Mouse (Mus musculus) hindbrain, postnatal 0 days (tissue): ENCODE results near the gene Plekhb2. TPM values are rescaled to one million over a fixed set of nuclear protein-coding genes. Genes with fewer than 3 reads are reported as not detected.

Experiments used
- ATAC-seq: fragments of 200-750 bp; cut with Nextera tagmentation; 2 replicates; pipeline ENCODE4 v1.8.0; 2017; ENCODE audit warnings: mild to moderate bottlenecking, moderate TSS enrichment, moderate library complexity
- DNase-seq: peaks from one replicate; pipeline ENCODE4 v3.0.0-alpha.2; 2015; ENCODE audit warnings: low spot score
- H3K27ac ChIP-seq: fragments of 300-500 bp; sonication (generic); 2 replicates; pipeline ENCODE4 v1.5.1; 2014; ENCODE audit warnings: mild to moderate bottlenecking
- H3K27me3 ChIP-seq: fragments of 300-500 bp; sonication (generic); 2 replicates; pipeline ENCODE4 v1.6.1; 2014; ENCODE audit warnings: low read length, mixed read lengths; ENCODE audit not compliant: insufficient read depth
- H3K36me3 ChIP-seq: fragments of 300-500 bp; sonication (generic); 2 replicates; pipeline ENCODE4 v1.6.1; 2014; ENCODE audit warnings: low read length, mixed read lengths; ENCODE audit not compliant: insufficient read depth
- H3K4me1 ChIP-seq: fragments of 300-500 bp; sonication (generic); 2 replicates; pipeline ENCODE4 v1.6.1; 2014; ENCODE audit warnings: antibody characterized with exemption, low read length, mixed read lengths; ENCODE audit not compliant: insufficient read depth
- H3K4me2 ChIP-seq: fragments of 300-500 bp; sonication (generic); 2 replicates; pipeline ENCODE4 v1.6.1; 2014; ENCODE audit warnings: low read depth, mild to moderate bottlenecking, low read length, moderate library complexity, mixed read lengths
- H3K4me3 ChIP-seq: fragments of 300-500 bp; sonication (generic); 2 replicates; pipeline ENCODE4 v1.5.1; 2014; ENCODE audit warnings: low read length
- H3K9ac ChIP-seq: fragments of 300-500 bp; sonication (generic); replicated peaks from 2 replicates; pipeline ENCODE4 v1.6.1; 2014; ENCODE audit warnings: mild to moderate bottlenecking, low read length, moderate library complexity, mixed read lengths
- H3K9me3 ChIP-seq: fragments of 300-500 bp; sonication (generic); 2 replicates; pipeline ENCODE4 v1.6.1; 2016; ENCODE audit warnings: low read length, mixed read lengths
- CTCF ChIP-seq: IDR thresholded peaks from 2 replicates; pipeline ENCODE4 v1.5.1; 2016; ENCODE audit warnings: antibody characterized with exemption, control low read depth, low read depth
- WGBS: fragments of 180-500 bp; shearing (Covaris S2); extraction: QIAGEN DNeasy Blood & Tissue Kit; methylation state at CpG from one replicate; pipeline ENCODE4 v1.1.7; 2014; 5-methylcytosine and 5-hydroxymethylcytosine counted together
- polyA plus RNA-seq: library from polyadenylated mRNA; unstranded; fragments of >200 nt; fragmentation: Nextera tagmentation; extraction: Ambion mirVana; gene quantifications from 2 replicates; pipeline ENCODE4 v1.2.1, GENCODE M21; 2015
- total RNA-seq: library from RNA; depleted of rRNA; stranded (reverse); fragments of >200 nt; gene quantifications from 2 replicates; pipeline ENCODE4 v1.2.3, GENCODE M21; 2014; rRNA removed

Plekhb2 gene
- total and polyA plus RNA-seq, 2 experiments from 2014 or later: 104 to 117 TPM

DNA sequence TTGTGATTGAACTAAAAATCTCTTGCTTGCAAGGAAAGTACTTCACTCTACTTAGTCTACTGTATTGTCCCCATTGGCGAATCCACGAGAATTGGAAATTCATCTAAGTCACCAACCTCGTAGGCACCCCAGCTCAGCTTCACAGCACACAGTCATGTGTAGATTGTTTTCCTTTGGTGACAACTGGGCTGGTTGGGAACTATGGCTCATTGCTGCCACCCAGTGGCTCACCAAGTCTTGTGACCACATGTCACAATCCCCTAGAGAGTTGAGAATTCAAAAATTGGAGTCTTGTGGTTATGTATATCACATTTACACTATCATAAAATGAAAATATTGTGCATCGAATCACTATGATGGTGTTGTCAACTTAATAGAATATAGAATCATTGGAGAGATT, 47.1 kb downstream of the Plekhb2 start:
- Histone ChIP-seq H3K4me2 (no peak overlapping the region), H3K4me1 (no peaks in the 10 kb centered on the region), H3K27ac (no peak overlapping the region), H3K9me3 (no peaks in the 10 kb centered on the region), H3K4me3 (no peak overlapping the region), H3K9ac (no peak overlapping the region), H3K36me3 (no peaks in the 10 kb centered on the region), H3K27me3 (no peaks in the 10 kb centered on the region)
- WGBS: 56% methylated on average over 4 of the region's 4 CpGs
- DNase-seq (peak; percentile 77), ATAC-seq (no peak)
- TF ChIP-seq CTCF: peak; percentile 75

DNA sequence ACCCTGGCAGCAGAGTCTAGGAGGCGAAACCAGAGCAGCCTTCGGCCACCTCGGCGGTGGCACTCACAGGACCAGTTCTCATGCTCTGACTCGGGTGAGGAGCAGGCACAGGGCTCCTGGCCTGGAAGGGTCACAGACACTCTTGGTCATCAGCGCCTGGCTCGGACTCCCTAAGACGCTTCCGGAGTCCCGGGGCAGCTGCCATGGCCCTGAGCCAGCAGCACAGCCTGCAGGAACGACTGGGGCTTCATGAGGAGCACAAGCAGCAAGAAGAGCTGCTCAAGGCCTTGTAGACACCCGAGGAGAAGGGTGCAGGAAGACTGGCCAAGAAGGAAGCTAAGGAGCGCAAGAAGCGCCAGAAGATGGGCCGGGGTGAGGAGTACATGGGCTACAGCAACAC, 78.9 kb downstream of the Plekhb2 start:
- H3K9me3 ChIP-seq: peaks cover 9% of the 10 kb centered on the region; the same call in 1 of the 2 replicates
- no peaks in the 10 kb centered on the region for H3K27me3 ChIP-seq
- DNase-seq (no peak), ATAC-seq (no peak)
- no peak overlapping the region for H3K27ac ChIP-seq
- H3K4me3 ChIP-seq: no peak overlapping the region
- H3K4me1 ChIP-seq: no peaks in the 10 kb centered on the region
- 90% methylated on average over 15 of the region's 15 CpGs for WGBS
- H3K36me3 ChIP-seq: no peaks in the 10 kb centered on the region
- H3K4me2 ChIP-seq: no peak overlapping the region
- H3K9ac ChIP-seq: no peak overlapping the region
- TF ChIP-seq CTCF: no peak

Other genes with a start within 250 kb of the Plekhb2 start
- gene Fam168b, start 6.9 kb upstream of the Plekhb2 start, total RNA-seq: 367 and 457 TPM in 2 replicates
- 81.5 and 90.6 TPM in 2 replicates for gene Fam168b, start 6.9 kb upstream of the Plekhb2 start, polyA plus RNA-seq